Mouse (Mus musculus): ENCODE measurements around the gene Cad.

- TF ChIP-seq CTCF (IDR thresholded peaks at IDR 0.05) (no peak), EP300 (IDR thresholded peaks at IDR 0.05) (no peak)
Measured at GRCm38 (mm10) chr5:31083949-31084348, 29.4 kb downstream of the Cad start.

Measured in lung, postnatal 0 days (tissue).